Mouse (Mus musculus) cerebellum, adult 8-10 months (tissue): ENCODE data around the gene Ncapd3.

Source experiments
- DNase-seq: peaks from one replicate; pipeline ENCODE4 v3.0.0; 2022

Ncapd3 gene

DNA sequence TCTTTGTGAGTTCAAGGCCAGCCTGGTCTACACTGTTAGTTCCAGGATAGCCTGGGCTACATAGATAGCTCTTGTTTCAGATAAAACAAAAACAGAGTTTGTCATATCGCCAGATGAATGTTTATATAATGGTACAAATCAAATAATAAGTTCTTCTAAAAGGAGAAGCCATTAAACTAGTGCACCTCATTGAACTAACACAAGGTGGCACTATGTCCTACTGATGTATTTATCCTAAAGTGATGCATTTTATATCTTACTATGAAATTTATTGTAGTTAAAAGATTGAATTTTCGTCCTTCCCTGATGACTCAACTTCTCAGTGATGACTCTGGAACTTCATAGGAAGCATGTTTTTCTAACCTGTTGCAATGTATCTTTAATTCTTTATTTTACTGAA is 19.5 kb downstream of the Ncapd3 start:
- no peak for DNase-seq

- DNase-seq = no peak
These were observed 28.4 kb downstream of the Ncapd3 start for GRCm38 (mm10) chr9:27058341-27058740.

GRCm38 (mm10) chr9:27070895-27071294 is 40.9 kb downstream of the Ncapd3 start:
- DNase-seq = no peak

GRCm38 (mm10) chr9:27074677-27075076 is 44.7 kb downstream of the Ncapd3 start:
- no peak for DNase-seq

DNA sequence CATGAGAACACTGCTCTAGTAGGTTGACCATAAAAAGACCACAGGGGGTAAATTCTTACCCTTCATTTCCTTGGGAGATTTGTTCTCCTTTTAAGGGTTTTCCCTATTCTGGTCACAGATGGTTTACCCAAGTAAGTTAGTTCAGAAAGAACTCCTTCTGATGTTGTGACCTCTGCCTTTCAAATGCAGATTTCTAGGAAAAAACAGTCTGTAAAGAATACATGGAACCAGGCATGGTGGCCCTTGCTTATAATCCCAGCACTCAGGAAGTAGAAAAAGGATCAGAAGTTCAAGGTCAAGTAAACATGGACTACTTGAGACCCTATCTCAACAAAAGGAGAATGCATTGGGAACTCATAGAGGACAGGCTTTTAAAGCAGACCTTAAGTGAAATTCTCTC is 45.8 kb downstream of the Ncapd3 start:
- DNase-seq = no peak

GRCm38 (mm10) chr9:27086256-27086655 is 56.3 kb downstream of the Ncapd3 start:
- no peak for DNase-seq

GRCm38 (mm10) chr9:27087402-27087801 is 57.4 kb downstream of the Ncapd3 start:
- no peak for DNase-seq

DNA sequence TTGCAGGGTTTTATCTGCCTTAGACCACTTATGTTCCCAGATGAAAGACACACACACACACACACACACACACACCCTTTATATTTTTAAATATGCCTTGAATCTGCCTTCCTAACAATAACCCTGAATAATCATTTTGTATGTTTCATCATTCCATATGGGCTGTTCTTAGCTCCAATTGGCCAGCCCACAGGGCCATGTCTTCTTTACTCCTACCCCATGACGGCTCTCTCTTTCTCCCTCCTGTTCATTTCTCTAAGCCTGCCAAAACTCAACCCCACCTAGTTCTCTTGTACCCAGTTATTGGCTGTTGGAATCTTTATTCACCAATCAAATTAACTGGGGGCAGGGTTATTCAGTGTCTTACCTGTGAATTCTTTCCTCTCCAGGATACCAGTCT is 60.2 kb downstream of the Ncapd3 start:
- DNase-seq = no peak

- no peak for DNase-seq
These were observed 61.1 kb downstream of the Ncapd3 start for GRCm38 (mm10) chr9:27090801-27091775.

DNA sequence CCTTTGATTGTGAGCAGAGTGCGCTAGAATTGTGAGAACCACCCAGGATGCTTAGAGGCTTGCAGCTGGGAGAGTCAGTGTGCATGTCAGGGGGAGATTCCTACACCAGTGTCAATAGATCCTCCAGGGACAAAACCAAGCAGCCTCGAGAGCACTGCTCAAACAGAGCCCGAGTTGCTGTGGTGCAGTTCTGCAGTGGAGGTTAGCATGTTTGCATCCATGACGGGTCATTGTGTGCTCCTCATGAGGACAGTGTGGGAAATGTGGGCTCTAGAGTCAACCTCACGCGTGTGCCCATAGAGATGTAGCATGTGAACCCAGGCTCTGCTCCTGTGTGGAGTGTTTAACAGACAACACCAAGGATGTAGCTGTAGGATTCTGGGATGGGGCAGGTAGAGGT is 62.9 kb downstream of the Ncapd3 start:
- DNase-seq = no peak

DNA sequence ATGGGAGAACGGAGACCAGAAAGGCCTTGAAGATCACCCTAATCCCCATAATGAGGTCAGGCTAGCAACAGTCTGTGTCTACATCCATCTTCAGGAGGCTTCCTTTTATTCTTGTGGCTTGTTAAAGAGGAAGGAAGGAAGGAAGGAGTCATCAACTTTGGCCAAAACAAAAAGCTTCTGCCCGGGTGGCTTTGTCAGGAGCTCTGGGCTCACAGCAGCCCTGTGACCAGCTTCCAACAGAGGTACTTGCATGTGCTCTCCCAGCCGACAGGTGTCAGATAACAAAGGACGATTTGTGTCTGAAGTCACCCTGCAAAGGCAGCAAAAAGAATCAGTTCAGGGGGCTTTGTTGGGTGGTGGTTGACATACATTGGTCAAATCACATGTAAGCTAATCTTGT is 68.1 kb downstream of the Ncapd3 start:
- no peak for DNase-seq

GRCm38 (mm10) chr9:27098557-27098956 is 68.6 kb downstream of the Ncapd3 start:
- DNase-seq = no peak

- no peak for DNase-seq
These were observed 69.5 kb downstream of the Ncapd3 start for GRCm38 (mm10) chr9:27099474-27099873.

DNA sequence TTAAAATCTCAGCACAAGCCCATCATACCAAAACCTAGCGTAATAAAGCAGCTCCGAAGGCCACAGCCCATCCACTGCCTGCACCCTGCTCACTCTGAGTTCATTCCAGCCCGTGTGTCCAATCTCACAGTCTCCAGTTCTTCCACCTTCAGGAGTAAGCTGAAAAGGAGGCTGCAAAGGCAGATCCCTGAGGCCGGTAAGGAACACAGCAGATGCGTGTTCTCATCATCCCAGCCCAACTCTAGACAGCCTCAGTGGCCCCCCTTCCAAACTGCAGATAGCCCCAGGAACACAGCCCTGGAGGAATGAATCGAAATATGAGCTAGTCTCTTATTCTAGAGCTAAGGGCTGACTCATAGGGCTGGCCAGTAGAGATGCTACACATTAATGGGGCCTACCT is 71.5 kb downstream of the Ncapd3 start:
- no peak for DNase-seq

DNA sequence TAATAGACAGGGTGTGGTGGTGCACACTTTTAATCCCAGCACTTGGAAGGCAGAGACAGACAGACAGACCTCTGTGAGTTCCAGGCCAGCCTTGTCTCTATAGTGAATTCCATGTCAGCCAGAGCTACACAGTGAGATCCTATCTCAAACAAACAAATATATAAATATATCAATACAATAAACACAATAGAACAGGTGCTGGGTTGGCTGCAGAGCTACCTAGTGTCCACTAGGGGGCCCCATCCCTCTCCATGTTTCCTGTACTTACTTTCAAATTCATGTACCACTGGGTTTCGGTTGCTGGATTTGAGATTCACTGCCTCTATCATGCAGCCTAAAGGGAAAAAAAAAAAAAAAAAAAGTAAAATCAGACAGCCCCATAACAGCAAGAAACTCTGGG is 76.1 kb downstream of the Ncapd3 start:
- DNase-seq = peak; percentile 60

- DNase-seq = no peak
These were observed 78.5 kb downstream of the Ncapd3 start for GRCm38 (mm10) chr9:27108451-27108850.

DNA sequence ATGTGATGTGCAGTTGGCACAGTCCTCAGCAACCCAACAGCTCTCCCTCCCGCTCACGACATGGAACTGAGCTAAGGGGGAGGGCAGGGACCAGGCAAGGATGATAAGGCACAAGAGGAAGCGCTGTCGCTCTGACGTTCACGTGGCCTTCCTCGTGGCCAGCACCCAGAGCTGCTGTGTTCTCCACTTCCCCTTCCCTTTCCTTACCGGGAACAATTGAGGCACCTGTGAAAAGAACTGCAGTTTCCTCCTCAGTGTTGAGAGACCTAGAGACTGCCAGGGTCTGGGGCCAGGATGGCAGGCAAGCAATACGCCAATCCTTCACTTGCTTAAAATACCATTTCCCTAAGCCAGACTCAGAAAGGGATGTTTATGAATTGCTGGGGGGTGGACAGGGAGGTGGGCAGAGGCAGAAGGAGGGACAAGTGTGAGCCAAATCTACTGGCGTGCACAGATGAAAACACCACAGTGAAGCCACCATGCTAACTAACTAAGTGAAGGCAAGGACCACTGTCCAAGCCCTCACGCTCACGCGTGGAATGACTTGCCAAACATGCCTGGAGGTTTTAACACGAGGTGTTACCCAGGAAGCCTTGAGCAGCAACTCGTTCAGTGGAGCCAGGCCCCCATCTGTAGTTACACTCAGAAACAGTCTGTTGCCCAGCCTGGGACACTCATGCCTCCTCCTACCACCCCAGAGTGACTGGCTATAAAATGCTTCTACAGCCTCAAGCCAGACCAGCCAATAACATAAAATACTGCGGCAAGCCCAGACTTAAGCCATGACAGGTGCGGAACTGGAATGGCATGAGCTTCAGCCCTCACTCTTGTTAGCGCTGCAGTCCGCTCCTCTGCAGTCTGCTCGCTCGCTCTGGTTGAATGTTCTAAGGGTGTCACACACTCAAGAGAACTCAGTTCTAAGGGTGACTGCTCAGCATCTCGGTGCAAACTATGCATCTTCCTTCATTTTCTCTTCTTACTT is 79.8 kb downstream of the Ncapd3 start:
- DNase-seq = no peak

DNA sequence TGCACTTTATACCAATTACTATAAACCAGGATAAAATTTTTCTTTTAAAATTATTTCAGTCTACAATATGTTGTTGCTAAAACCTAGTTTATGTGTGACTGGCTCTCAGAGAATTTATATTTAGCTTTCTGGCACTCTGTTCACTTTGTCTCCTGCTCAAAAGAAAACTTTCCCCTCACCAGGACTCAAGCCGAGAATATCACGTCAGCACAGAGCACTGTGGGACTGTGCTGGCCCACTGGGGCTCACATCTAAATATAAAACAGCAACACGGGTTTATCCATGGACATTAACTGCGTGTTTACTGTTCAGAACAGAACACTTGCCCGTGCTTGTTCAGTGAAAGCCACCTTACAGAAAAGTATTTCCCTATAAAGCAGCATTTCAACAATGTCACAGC is 80.7 kb downstream of the Ncapd3 start:
- no peak for DNase-seq

DNA sequence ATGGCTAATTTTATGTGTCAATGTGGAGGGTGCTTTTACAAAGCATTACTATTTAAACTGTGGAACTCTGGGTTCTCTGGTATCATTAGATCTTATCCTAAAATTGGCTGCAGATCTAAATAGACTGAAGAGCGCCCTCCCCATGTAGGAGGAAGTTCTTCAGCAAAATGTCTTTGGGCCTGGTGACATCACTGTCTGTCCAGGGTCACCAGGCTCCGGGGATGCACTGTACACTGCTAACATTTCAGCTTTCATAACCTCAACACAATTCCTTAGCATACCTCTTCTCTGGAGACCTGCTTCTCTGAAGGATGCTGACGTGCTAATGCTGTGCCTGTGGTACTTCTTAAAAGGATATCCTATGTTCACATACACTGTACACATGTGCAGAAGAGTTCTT is 81.8 kb downstream of the Ncapd3 start:
- DNase-seq = no peak

DNA sequence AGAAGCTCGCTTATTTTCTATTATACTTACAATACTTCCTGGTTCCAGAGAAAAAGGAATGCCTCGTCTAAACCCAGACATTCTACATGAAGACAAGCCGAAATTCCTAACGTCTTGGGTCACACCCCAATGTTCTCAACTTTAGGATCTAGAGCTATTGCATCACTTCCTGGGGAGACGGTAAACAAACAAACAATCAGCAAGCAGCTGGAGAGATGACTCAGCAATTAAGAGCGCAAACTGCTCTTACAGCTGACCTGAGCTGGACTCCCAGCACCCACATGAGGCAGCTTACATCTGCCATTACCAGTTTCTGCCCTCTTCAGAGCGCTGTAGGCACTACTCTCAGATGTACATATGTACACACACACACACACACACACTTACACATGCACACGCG is 91.3 kb downstream of the Ncapd3 start:
- DNase-seq = no peak

DNA sequence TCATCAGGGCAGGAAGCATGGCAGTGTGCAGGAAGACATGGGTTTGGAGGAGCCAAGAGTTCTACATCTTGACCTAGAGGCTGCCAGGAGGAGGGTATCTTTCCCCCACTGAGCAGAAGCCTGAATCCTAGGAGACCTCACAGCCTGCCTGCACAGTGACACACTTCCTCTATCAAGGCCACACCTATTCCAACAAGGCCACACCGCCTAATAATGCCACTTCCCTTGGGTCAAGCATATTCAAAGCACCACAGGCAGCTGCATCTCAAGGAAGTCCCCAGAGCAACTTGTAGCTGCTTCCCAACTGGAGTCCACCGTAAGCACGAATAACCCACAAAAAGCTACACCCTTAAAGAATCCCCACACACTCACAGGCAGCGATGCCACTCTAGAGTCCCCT is 92.1 kb downstream of the Ncapd3 start:
- DNase-seq = no peak

DNA sequence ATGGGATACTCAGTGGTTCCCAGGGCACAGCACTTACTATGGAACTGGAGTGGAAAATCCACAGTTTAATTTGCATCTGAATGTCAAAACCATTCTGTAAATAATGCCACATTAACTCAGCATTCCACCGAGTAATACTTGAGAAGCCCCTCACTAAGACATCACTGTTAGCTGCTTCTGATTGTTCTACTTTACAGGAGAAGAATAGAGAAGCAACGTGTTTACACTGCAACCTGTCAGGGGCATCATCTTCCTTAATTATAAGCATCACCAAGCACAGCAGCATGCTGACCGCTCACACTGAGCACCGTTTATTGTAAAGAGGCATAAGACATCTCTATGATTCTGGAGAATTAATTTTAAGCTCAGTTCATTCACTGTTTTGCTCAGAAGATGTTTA is 93.0 kb downstream of the Ncapd3 start:
- DNase-seq = no peak

DNA sequence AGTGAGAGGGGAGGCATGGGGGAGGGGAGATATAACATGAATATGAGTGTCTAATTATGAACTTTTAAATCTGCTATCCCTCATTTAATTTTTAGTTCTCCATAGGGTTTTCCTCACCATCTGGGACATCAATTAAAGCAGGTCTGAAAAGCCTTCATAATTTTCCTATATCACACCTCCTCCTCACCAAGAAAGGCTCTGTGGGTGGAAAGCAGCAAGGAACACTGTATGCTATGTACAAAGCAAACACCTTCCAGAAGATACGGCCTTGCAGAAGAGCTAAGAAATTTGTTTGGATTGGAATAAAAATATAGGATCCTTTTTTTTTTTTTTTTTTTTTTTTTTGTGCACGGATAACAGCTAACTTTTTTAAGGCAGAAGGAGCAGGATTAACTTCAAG is 94.0 kb downstream of the Ncapd3 start:
- DNase-seq = no peak

- no peak for DNase-seq
These were observed 95.5 kb downstream of the Ncapd3 start for GRCm38 (mm10) chr9:27125450-27125849.
